Mouse (Mus musculus) heart, embryonic 12.5 days (tissue): ENCODE data around the gene Kif26b. TPM values are rescaled to one million over a fixed set of nuclear protein-coding genes. Genes with fewer than 3 reads are reported as not detected.

Experiments
- ATAC-seq: fragments of 200-750 bp; cut with Nextera tagmentation; 2 replicates; pipeline ENCODE4 v1.8.0; 2017; ENCODE audit warnings: moderate TSS enrichment, moderate library complexity; ENCODE audit not compliant: insufficient number of reproducible peaks, low FRiP score
- H3K27ac ChIP-seq: fragments of 300-500 bp; sonication (generic); 2 replicates; pipeline ENCODE4 v1.5.1; 2016; ENCODE audit warnings: mild to moderate bottlenecking, moderate library complexity; ENCODE audit not compliant: poor library complexity, severe bottlenecking
- H3K27me3 ChIP-seq: fragments of 300-500 bp; sonication (generic); replicated peaks from 2 replicates; pipeline ENCODE4 v1.6.1; 2016; ENCODE audit warnings: mild to moderate bottlenecking, moderate library complexity
- H3K36me3 ChIP-seq: fragments of 300-500 bp; sonication (generic); 2 replicates; pipeline ENCODE4 v1.6.1; 2016; ENCODE audit warnings: mild to moderate bottlenecking, moderate library complexity
- H3K4me1 ChIP-seq: fragments of 300-500 bp; sonication (generic); replicated peaks from 2 replicates; pipeline ENCODE4 v1.6.1; 2016; ENCODE audit warnings: mild to moderate bottlenecking
- H3K4me2 ChIP-seq: fragments of 300-500 bp; sonication (generic); 2 replicates; pipeline ENCODE4 v1.6.1; 2016; ENCODE audit warnings: mild to moderate bottlenecking, moderate library complexity
- H3K4me3 ChIP-seq: fragments of 300-500 bp; sonication (generic); 2 replicates; pipeline ENCODE4 v1.5.1; 2016; ENCODE audit warnings: mild to moderate bottlenecking
- H3K9ac ChIP-seq: fragments of 300-500 bp; sonication (generic); 2 replicates; pipeline ENCODE4 v1.6.1; 2016; ENCODE audit warnings: mild to moderate bottlenecking, moderate library complexity
- H3K9me3 ChIP-seq: fragments of 300-500 bp; sonication (generic); replicated peaks from 2 replicates; pipeline ENCODE4 v1.6.1; 2016; ENCODE audit warnings: mild to moderate bottlenecking, moderate library complexity
- WGBS: fragments of 180-500 bp; shearing (Covaris S2); methylation state at CpG from one replicate; pipeline ENCODE4 v1.1.7; 2016; 5-methylcytosine and 5-hydroxymethylcytosine counted together
- polyA plus RNA-seq: library from polyadenylated mRNA; unstranded; fragments of >200 nt; fragmentation: Nextera tagmentation; extraction: Ambion mirVana; gene quantifications from 2 replicates; pipeline ENCODE4 v1.2.1, GENCODE M21; 2016

The Kif26b gene
- polyA plus RNA-seq, 1 experiment from 2014 or later, result 25.1 TPM

DNA sequence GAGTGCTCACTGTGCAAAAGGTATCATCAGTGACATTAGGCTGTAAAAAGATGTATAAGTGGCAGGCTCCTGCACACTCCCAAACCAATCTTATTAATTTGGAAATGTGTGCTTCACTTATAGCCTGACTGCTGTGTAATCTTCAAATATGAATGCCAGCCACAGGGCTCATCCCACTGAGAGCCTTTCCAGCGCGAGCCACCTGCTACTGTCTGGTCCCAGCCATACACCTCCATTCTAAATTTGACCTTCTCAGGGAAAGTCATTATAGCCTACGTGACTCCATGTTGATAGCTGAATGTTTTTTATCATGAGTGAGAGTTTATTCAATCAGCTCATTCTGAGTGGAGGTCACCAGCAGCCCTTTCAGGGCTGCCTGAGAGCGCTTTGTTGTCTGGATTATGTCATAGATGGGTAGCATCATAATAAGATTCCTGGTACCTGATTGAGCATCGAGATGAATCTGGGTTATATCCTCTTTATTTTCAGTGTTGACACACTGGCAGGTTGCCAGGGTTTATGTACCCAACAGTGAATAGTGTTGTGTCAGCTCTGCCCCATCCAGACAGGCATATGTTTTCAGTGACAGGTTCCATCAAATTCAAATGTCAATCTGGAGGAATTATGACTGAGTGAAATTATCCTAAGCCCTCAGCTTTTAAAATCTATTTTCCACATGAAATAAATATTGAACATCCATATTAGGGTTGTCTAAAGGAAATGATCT lies 319.6 kb downstream of the Kif26b start:
- H3K27ac ChIP-seq, result no peak overlapping the region
- no peak overlapping the region for H3K9ac ChIP-seq
- no peaks in the 10 kb centered on the region for H3K27me3 ChIP-seq
- 60% methylated on average over 5 of the region's 5 CpGs for WGBS
- H3K4me3 ChIP-seq, result no peak overlapping the region
- H3K4me2 ChIP-seq, result no peak overlapping the region
- ATAC-seq, result no peak
- no peaks in the 10 kb centered on the region for H3K9me3 ChIP-seq
- H3K4me1 ChIP-seq, result peaks cover 12% of the 10 kb centered on the region; the same call in 1 of the 2 replicates
- H3K36me3 ChIP-seq, result no peaks in the 10 kb centered on the region

DNA sequence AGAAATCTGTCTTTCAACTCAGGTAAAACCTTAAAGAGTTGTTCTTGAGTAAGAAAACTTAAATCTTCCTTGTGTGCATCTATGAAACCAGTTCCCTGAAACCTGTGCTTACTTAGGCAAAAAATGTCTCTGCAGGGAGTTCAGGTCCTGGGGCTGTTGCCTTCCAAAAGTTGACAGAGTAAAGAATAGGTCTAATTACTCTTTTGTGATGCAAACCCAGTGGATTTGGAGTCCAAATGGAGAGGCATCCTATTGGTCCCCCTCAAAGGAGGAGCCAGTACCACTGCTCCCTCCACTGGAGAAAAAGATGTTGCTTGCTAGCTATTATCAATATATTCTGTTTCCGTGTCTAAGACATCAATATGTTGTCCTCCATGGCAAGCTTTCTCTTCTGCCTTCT lies 321.6 kb downstream of the Kif26b start:
- peaks cover 21% of the 10 kb centered on the region for H3K4me1 ChIP-seq
- ATAC-seq, result no peak
- H3K9ac ChIP-seq, result no peak overlapping the region
- H3K27me3 ChIP-seq, result no peaks in the 10 kb centered on the region
- no peak overlapping the region for H3K4me3 ChIP-seq
- H3K36me3 ChIP-seq, result no peaks in the 10 kb centered on the region
- no peak overlapping the region for H3K27ac ChIP-seq
- no peaks in the 10 kb centered on the region for H3K9me3 ChIP-seq
- 70% methylated on average over 1 of the region's 1 CpGs for WGBS
- no peak overlapping the region for H3K4me2 ChIP-seq

DNA sequence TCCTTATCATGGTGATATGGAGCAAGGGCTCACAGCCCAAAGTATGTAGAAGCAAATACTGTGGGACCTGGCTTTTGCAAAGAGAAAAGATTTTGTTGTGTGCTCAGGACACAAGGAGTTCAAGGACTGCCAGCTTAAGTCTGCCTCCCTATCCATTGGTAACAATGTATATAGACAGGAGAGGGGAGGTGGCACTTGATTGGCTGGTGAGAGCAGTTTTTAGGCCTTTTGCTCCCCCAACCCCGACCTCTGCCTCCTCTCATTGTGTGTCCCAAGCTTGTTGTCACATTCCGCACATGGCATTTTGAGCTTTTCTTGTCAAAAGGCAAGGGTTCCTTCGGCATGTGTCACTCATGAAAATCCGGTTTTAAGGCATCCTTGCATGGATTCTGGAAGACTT lies 326.0 kb downstream of the Kif26b start:
- no peak overlapping the region for H3K4me3 ChIP-seq
- no peak overlapping the region for H3K9ac ChIP-seq
- no peak overlapping the region for H3K4me2 ChIP-seq
- no peak overlapping the region for H3K27ac ChIP-seq
- H3K9me3 ChIP-seq, result no peaks in the 10 kb centered on the region
- H3K4me1 ChIP-seq, result peaks cover 17% of the 10 kb centered on the region
- H3K36me3 ChIP-seq, result peaks cover 6% of the 10 kb centered on the region; the same call in 1 of the 2 replicates
- 83% methylated on average over 4 of the region's 4 CpGs for WGBS
- H3K27me3 ChIP-seq, result no peaks in the 10 kb centered on the region
- no peak for ATAC-seq

- no peak overlapping the region for H3K4me3 ChIP-seq
- H3K27me3 ChIP-seq, result no peaks in the 10 kb centered on the region
- H3K27ac ChIP-seq, result no peak overlapping the region
- peaks cover 6% of the 10 kb centered on the region; the same call in 1 of the 2 replicates for H3K36me3 ChIP-seq
- 65% methylated on average over 6 of the region's 6 CpGs for WGBS
- no peaks in the 10 kb centered on the region for H3K9me3 ChIP-seq
- no peak overlapping the region for H3K4me2 ChIP-seq
- H3K4me1 ChIP-seq, result peaks cover 17% of the 10 kb centered on the region
- no peak for ATAC-seq
- no peak overlapping the region for H3K9ac ChIP-seq
Measured at GRCm38 (mm10) chr1:178855974-178856373, 327.0 kb downstream of the Kif26b start.

GRCm38 (mm10) chr1:178860671-178861391 lies 331.9 kb downstream of the Kif26b start:
- no peaks in the 10 kb centered on the region for H3K27me3 ChIP-seq
- 0 out of 2 replicates have a peak, but pooled peaks cover 3% of the 10 kb centered on the region for H3K9me3 ChIP-seq
- H3K4me3 ChIP-seq, result no peak overlapping the region
- no peak overlapping the region for H3K27ac ChIP-seq
- H3K36me3 ChIP-seq, result peaks cover 27% of the 10 kb centered on the region
- H3K9ac ChIP-seq, result no peak overlapping the region
- H3K4me2 ChIP-seq, result no peak overlapping the region
- ATAC-seq, result no peak
- H3K4me1 ChIP-seq, result peaks cover 6% of the 10 kb centered on the region
- 83% methylated on average over 8 of the region's 8 CpGs for WGBS

- Histone ChIP-seq H3K27ac (no peak overlapping the region), H3K4me3 (no peak overlapping the region), H3K4me2 (no peak overlapping the region), H3K9me3 (0 out of 2 replicates have a peak, but pooled peaks cover 3% of the 10 kb centered on the region), H3K36me3 (peaks cover 31% of the 10 kb centered on the region), H3K9ac (no peak overlapping the region), H3K27me3 (no peaks in the 10 kb centered on the region), H3K4me1 (peaks cover under 1% of the 10 kb centered on the region)
- 90% methylated on average over 8 of the region's 8 CpGs for WGBS
- no peak for ATAC-seq
Measured at GRCm38 (mm10) chr1:178861392-178861762, 332.5 kb downstream of the Kif26b start.

- no peak for ATAC-seq
- Histone ChIP-seq H3K27me3 (no peaks in the 10 kb centered on the region), H3K4me3 (no peak overlapping the region), H3K27ac (no peak overlapping the region), H3K4me1 (no peaks in the 10 kb centered on the region), H3K9me3 (0 out of 2 replicates have a peak, but pooled peaks cover 3% of the 10 kb centered on the region), H3K9ac (no peak overlapping the region), H3K4me2 (no peak overlapping the region), H3K36me3 (peaks cover 45% of the 10 kb centered on the region)
- WGBS, result 80% methylated on average over 6 of the region's 6 CpGs
Measured at GRCm38 (mm10) chr1:178863756-178864155, 334.8 kb downstream of the Kif26b start.

DNA sequence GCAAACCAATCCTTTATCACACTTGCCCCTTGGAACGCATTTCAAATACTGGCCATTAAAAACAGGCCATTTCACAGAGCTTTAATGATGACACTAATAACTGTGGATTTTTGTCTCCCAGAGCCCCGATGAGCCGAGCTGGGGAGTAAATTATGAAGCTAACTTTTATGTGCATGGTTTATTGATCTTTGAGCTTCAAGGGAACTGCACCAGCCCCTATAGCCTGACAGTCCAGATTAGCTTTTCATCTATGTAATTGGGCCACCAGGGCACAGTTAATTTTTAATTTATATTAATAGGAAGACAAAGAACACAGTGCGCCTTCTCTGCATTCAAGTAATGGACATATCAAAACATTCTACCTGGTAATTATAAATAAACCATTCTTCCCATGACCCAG lies 335.4 kb downstream of the Kif26b start:
- Histone ChIP-seq H3K27me3 (no peaks in the 10 kb centered on the region), H3K4me2 (no peak overlapping the region), H3K9me3 (0 out of 2 replicates have a peak, but pooled peaks cover 3% of the 10 kb centered on the region), H3K27ac (no peak overlapping the region), H3K36me3 (peaks cover 47% of the 10 kb centered on the region), H3K4me3 (no peak overlapping the region), H3K4me1 (no peaks in the 10 kb centered on the region), H3K9ac (no peak overlapping the region)
- ATAC-seq, result no peak
- WGBS, result 87% methylated on average over 4 of the region's 4 CpGs

DNA sequence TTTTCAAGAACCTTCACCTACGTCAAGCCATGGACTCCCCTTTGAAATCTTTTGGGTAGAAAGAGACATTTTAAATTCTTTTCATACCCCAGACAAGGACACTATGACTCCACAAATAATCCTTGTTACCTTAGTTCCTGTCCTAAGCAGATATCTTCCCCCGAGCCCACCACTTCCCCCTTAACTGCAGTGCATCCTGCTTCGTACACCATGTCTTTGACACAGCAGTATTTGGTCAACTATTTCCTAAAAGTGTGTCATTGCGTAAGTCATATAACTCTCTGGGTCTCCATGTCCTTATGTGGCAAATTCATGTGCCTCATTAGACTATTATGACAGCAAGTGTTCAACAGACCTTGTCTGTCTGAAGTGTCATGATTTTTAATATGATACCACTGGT lies 337.8 kb downstream of the Kif26b start:
- Histone ChIP-seq H3K27ac (no peak overlapping the region), H3K27me3 (no peaks in the 10 kb centered on the region), H3K9ac (no peak overlapping the region), H3K9me3 (0 out of 2 replicates have a peak, but pooled peaks cover 3% of the 10 kb centered on the region), H3K4me2 (no peak overlapping the region), H3K4me1 (0 out of 2 replicates have a peak, but pooled peaks cover 3% of the 10 kb centered on the region), H3K36me3 (peaks cover 67% of the 10 kb centered on the region), H3K4me3 (no peak overlapping the region)
- no peak for ATAC-seq
- WGBS, result 75% methylated on average over 4 of the region's 4 CpGs

DNA sequence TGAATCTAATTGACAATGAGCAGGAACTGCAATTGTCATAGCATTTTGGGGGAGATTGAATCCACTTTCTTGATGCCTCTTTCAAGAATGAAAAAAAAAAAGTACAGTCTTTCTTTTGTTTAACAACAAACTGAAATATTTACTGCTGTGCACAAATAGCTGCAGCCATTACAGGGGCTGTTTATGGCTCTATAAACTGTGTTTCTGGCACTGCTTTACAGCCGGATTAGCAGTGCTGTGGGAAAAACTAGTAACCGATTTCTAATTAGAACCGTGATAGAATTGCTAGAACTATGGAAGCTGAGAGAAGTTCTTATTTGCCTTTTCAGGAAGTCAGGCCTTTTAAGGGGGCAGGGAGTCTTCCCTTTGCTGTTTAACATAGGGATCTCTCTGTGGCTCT lies 342.1 kb downstream of the Kif26b start:
- WGBS, result 83% methylated on average over 3 of the region's 3 CpGs
- Histone ChIP-seq H3K4me2 (no peak overlapping the region), H3K9ac (no peak overlapping the region), H3K27ac (no peak overlapping the region), H3K4me1 (0 out of 2 replicates have a peak, but pooled peaks cover 3% of the 10 kb centered on the region), H3K36me3 (peaks cover 74% of the 10 kb centered on the region), H3K27me3 (no peaks in the 10 kb centered on the region), H3K9me3 (no peaks in the 10 kb centered on the region), H3K4me3 (no peak overlapping the region)
- ATAC-seq, result no peak

DNA sequence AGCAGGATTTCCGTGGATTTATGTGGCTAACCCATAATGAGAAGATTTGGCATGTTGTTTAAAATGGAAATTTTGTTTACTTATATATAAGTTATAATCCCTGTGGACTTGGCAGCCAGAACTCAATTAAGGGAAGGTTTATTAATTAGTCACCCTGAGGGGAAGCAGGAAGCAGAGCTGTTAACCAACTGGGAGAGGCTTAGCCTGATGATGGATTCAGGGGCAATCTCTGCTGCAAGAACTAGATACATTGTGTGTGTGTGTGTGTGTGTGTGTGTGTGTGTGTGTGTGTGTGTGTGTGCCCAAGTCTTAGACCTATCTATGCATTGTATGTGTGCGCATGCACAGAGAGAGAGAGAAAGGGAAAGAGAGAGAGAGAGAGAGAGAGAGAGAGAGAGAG lies 348.0 kb downstream of the Kif26b start:
- no peaks in the 10 kb centered on the region for H3K27me3 ChIP-seq
- no peak overlapping the region for H3K4me2 ChIP-seq
- H3K9me3 ChIP-seq, result no peaks in the 10 kb centered on the region
- H3K27ac ChIP-seq, result no peak overlapping the region
- no peak overlapping the region for H3K9ac ChIP-seq
- peaks cover 71% of the 10 kb centered on the region for H3K36me3 ChIP-seq
- no peak overlapping the region for H3K4me3 ChIP-seq
- ATAC-seq, result no peak
- 0 out of 2 replicates have a peak, but pooled peaks cover 4% of the 10 kb centered on the region for H3K4me1 ChIP-seq
- WGBS, result 63% methylated on average over 2 of the region's 2 CpGs
